Mouse (Mus musculus): ENCODE data around the gene Lrrfip2. TPM values are rescaled to one million over a fixed set of nuclear protein-coding genes. Genes with fewer than 3 reads are reported as not detected.
A peak's percentile ranks its signal among the peaks of the same experiment; 100 is the strongest.

The Lrrfip2 gene
- total and polyA plus RNA-seq, 2 experiments from 2014 or later, result 73.9 to 86.6 TPM

DNA sequence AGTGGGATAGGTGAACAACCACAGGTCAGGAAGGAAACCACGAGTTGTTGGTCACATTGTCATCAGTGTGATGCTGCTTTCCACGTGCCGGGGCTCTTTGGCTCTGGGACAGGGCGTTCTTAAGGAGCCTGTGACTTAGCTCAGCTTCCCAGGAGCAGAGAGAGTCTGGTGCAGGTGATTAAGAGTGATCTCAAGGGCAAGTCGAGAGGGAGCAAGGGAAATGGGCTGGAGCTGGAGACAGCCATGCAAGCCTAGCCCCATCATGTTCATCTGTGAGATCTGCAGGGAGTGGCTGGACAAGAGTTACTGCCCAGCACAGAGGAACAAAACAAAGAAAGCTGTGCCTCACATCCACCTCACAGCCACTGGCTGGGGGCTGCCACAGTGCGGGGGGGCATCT is 19.8 kb upstream of the Lrrfip2 start:
- peaks cover 14% of the 10 kb centered on the region for H3K4me1 ChIP-seq (ENCODE audit: control insufficient read depth, insufficient read depth)
- no peaks in the 10 kb centered on the region for H3K36me3 ChIP-seq (replicated peaks; ENCODE audit: control insufficient read depth, insufficient read depth, low read length)
- TF ChIP-seq EP300 (IDR thresholded peaks at IDR 0.05; ENCODE audit: low read depth) (no peak), CTCF (IDR thresholded peaks at IDR 0.05; ENCODE audit: low read depth) (no peak)
- H3K9me3 ChIP-seq (replicated peaks; ENCODE audit: control insufficient read depth, low read length), result no peaks in the 10 kb centered on the region
- WGBS, result 53% methylated on average over 6 of the region's 6 CpGs
- no peak overlapping the region for H3K4me2 ChIP-seq (ENCODE audit: low read depth, low read length)
- ATAC-seq (ENCODE audit: insufficient read depth, low read depth) (no peak), DNase-seq (ENCODE audit: low spot score) (no peak)
- H3K27ac ChIP-seq (ENCODE audit: low read depth), result no peak overlapping the region
- no peak overlapping the region for H3K4me3 ChIP-seq (ENCODE audit: low read depth, low read length)
- H3K9ac ChIP-seq (replicated peaks; ENCODE audit: low read depth, low read length), result no peak overlapping the region
- no peaks in the 10 kb centered on the region for H3K27me3 ChIP-seq (ENCODE audit: control insufficient read depth, insufficient read depth, low read length)

DNA sequence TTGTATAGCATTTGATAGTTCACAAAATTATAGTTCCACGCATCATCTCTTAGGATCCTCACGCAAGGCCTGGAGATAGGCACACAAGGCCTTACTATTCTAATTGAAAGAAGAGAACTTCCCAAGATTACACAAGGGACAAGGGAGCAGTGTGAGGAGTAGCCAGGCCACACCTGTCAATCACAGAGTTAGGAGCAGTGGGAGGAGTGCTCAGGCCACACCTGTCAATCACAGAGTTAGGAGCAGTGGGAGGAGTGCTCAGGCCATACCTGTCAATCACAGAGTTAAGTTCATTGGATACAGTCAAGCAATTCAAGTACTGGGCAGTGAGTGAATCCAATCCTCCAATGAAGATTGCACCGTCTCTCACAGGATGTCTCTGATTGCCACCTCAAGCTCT is 17.0 kb upstream of the Lrrfip2 start:
- DNase-seq (ENCODE audit: low spot score), result no peak
- Histone ChIP-seq H3K4me3 (ENCODE audit: low read depth, low read length) (no peak overlapping the region), H3K27me3 (ENCODE audit: control insufficient read depth, insufficient read depth, low read length) (no peaks in the 10 kb centered on the region), H3K4me1 (ENCODE audit: control insufficient read depth, insufficient read depth) (peaks cover 7% of the 10 kb centered on the region), H3K4me2 (ENCODE audit: low read depth, low read length) (no peak overlapping the region), H3K9ac (replicated peaks; ENCODE audit: low read depth, low read length) (no peak overlapping the region), H3K9me3 (replicated peaks; ENCODE audit: control insufficient read depth, low read length) (no peaks in the 10 kb centered on the region), H3K27ac (ENCODE audit: low read depth) (no peak overlapping the region), H3K36me3 (replicated peaks; ENCODE audit: control insufficient read depth, insufficient read depth, low read length) (no peaks in the 10 kb centered on the region)
- 88% methylated on average over 3 of the region's 3 CpGs for WGBS
- TF ChIP-seq EP300 (IDR thresholded peaks at IDR 0.05; ENCODE audit: low read depth) (no peak), CTCF (IDR thresholded peaks at IDR 0.05; ENCODE audit: low read depth) (no peak)
- ATAC-seq (ENCODE audit: insufficient read depth, low read depth), result no peak

GRCm38 (mm10) chr9:111103293-111103692 is 14.1 kb upstream of the Lrrfip2 start:
- ATAC-seq (ENCODE audit: insufficient read depth, low read depth), result no peak
- no peak overlapping the region for H3K27ac ChIP-seq (ENCODE audit: low read depth)
- H3K9me3 ChIP-seq (replicated peaks; ENCODE audit: control insufficient read depth, low read length), result no peaks in the 10 kb centered on the region
- no peak overlapping the region for H3K4me2 ChIP-seq (ENCODE audit: low read depth, low read length)
- no peak overlapping the region for H3K9ac ChIP-seq (replicated peaks; ENCODE audit: low read depth, low read length)
- H3K27me3 ChIP-seq (ENCODE audit: control insufficient read depth, insufficient read depth, low read length), result no peaks in the 10 kb centered on the region
- H3K4me3 ChIP-seq (ENCODE audit: low read depth, low read length), result no peak overlapping the region
- no peak for DNase-seq (ENCODE audit: low spot score)
- no peaks in the 10 kb centered on the region for H3K36me3 ChIP-seq (replicated peaks; ENCODE audit: control insufficient read depth, insufficient read depth, low read length)
- H3K4me1 ChIP-seq (ENCODE audit: control insufficient read depth, insufficient read depth), result no peaks in the 10 kb centered on the region
- 84% methylated on average over 5 of the region's 5 CpGs for WGBS
- TF ChIP-seq EP300 (IDR thresholded peaks at IDR 0.05; ENCODE audit: low read depth) (no peak), CTCF (IDR thresholded peaks at IDR 0.05; ENCODE audit: low read depth) (no peak)

DNA sequence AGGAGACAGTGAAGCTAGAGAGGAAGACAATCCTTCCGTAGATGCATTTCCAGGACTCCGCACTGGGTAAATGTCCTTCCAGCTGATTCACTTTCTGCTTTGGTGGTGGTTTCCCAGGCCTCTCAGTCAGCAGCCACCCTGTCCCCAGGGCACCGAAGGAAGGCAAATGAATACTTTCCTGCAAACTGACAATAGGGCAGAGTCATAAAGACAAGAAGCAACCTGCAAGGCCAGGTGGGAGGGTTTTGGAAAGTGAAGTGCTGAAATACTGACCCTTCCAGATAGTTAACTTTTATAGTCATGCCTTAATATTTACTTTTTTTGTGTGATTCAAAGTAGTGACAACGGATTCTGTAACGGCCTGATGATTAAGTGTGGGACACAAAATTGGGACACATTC is 13.5 kb upstream of the Lrrfip2 start:
- H3K4me3 ChIP-seq (ENCODE audit: low read depth, low read length), result no peak overlapping the region
- no peaks in the 10 kb centered on the region for H3K27me3 ChIP-seq (ENCODE audit: control insufficient read depth, insufficient read depth, low read length)
- H3K27ac ChIP-seq (ENCODE audit: low read depth), result no peak overlapping the region
- 84% methylated on average over 5 of the region's 5 CpGs for WGBS
- TF ChIP-seq CTCF (IDR thresholded peaks at IDR 0.05; ENCODE audit: low read depth), result no peak
- no peak for TF ChIP-seq EP300 (IDR thresholded peaks at IDR 0.05; ENCODE audit: low read depth)
- H3K36me3 ChIP-seq (replicated peaks; ENCODE audit: control insufficient read depth, insufficient read depth, low read length), result no peaks in the 10 kb centered on the region
- H3K9me3 ChIP-seq (replicated peaks; ENCODE audit: control insufficient read depth, low read length), result no peaks in the 10 kb centered on the region
- no peak overlapping the region for H3K9ac ChIP-seq (replicated peaks; ENCODE audit: low read depth, low read length)
- ATAC-seq (ENCODE audit: insufficient read depth, low read depth) (no peak), DNase-seq (ENCODE audit: low spot score) (no peak)
- H3K4me1 ChIP-seq (ENCODE audit: control insufficient read depth, insufficient read depth), result no peaks in the 10 kb centered on the region
- no peak overlapping the region for H3K4me2 ChIP-seq (ENCODE audit: low read depth, low read length)

DNA sequence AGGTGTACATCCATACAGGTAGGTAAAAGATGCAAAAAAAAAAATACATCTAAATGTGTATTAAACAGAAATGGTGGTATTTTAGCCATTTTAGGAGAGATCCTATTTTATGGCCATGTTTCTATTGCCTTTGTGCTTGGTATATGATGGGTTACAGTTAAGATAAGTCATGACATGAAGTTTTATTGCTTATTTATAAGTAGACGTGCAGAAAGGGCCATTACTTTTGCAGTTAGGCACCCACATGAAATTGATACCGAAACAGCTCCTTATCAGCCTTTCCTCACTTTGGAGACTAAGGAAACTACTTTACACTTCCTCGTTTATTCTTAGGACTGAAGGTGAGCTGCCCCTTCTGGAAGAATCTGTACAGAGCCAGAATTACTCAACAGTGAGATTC is 9.5 kb upstream of the Lrrfip2 start:
- ATAC-seq (ENCODE audit: insufficient read depth, low read depth), result no peak
- Histone ChIP-seq H3K27me3 (ENCODE audit: control insufficient read depth, insufficient read depth, low read length) (no peaks in the 10 kb centered on the region), H3K9me3 (replicated peaks; ENCODE audit: control insufficient read depth, low read length) (no peaks in the 10 kb centered on the region)

GRCm38 (mm10) chr9:111117794-111118251 is 431 bp downstream of the Lrrfip2 start:
- peak overlapping the region; percentile 92 for H3K9ac ChIP-seq (replicated peaks; ENCODE audit: low read depth, low read length)
- H3K27ac ChIP-seq (ENCODE audit: low read depth), result peak overlapping the region; percentile 95
- H3K36me3 ChIP-seq (replicated peaks; ENCODE audit: control insufficient read depth, insufficient read depth, low read length), result no peaks in the 10 kb centered on the region
- H3K27me3 ChIP-seq (ENCODE audit: control insufficient read depth, insufficient read depth, low read length), result no peaks in the 10 kb centered on the region
- peak; percentile 88 for ATAC-seq (ENCODE audit: insufficient read depth, low read depth)
- H3K4me2 ChIP-seq (ENCODE audit: low read depth, low read length), result peak overlapping the region; percentile 89
- H3K9me3 ChIP-seq (replicated peaks; ENCODE audit: control insufficient read depth, low read length), result no peaks in the 10 kb centered on the region
- H3K4me3 ChIP-seq (ENCODE audit: low read depth, low read length), result peak overlapping the region; percentile 80
- peak; percentile 75 for DNase-seq (ENCODE audit: low spot score)
- peaks cover 40% of the 10 kb centered on the region for H3K4me1 ChIP-seq (ENCODE audit: control insufficient read depth, insufficient read depth)
- no peak for TF ChIP-seq CTCF (IDR thresholded peaks at IDR 0.05; ENCODE audit: low read depth)
- no peak for TF ChIP-seq EP300 (IDR thresholded peaks at IDR 0.05; ENCODE audit: low read depth)
- WGBS, result under 1% methylated on average over 56 of the region's 56 CpGs

More for the DNA sequence above, 9.5 kb upstream of the Lrrfip2 start:
- Histone ChIP-seq H3K4me1 (ENCODE audit: control insufficient read depth, insufficient read depth) (no peaks in the 10 kb centered on the region), H3K9ac (replicated peaks; ENCODE audit: low read depth, low read length) (no peak overlapping the region), H3K27ac (ENCODE audit: low read depth) (no peak overlapping the region), H3K4me2 (ENCODE audit: low read depth, low read length) (no peak overlapping the region), H3K4me3 (ENCODE audit: low read depth, low read length) (no peak overlapping the region), H3K36me3 (replicated peaks; ENCODE audit: control insufficient read depth, insufficient read depth, low read length) (no peaks in the 10 kb centered on the region)
- TF ChIP-seq CTCF (IDR thresholded peaks at IDR 0.05; ENCODE audit: low read depth) (no peak), EP300 (IDR thresholded peaks at IDR 0.05; ENCODE audit: low read depth) (no peak)
- WGBS, result 46% methylated on average over 3 of the region's 3 CpGs
- no peak for DNase-seq (ENCODE audit: low spot score)
